Mouse (Mus musculus): ENCODE measurements around the gene Cdh4. TPM values are rescaled to one million over a fixed set of nuclear protein-coding genes. Genes with fewer than 3 reads are reported as not detected.

Gene Cdh4
- polyA plus RNA-seq, 1 experiment from 2014 or later = 63.4 TPM

GRCm38 (mm10) chr2:179698196-179698985 is 256.2 kb downstream of the Cdh4 start:
- peak; percentile 25; the same call in 1 of the 2 replicates for ATAC-seq
- Histone ChIP-seq H3K4me2 (ENCODE audit: low read length) (no peak overlapping the region), H3K9ac (ENCODE audit: low read depth, low read length) (no peak overlapping the region), H3K4me1 (ENCODE audit: control insufficient read depth, insufficient read depth, low read length) (peaks cover 11% of the 10 kb centered on the region; the same call in 1 of the 2 replicates), H3K9me3 (replicated peaks; ENCODE audit: control insufficient read depth, low read length, poor library complexity, severe bottlenecking) (no peaks in the 10 kb centered on the region), H3K27ac (ENCODE audit: low read length) (no peak overlapping the region), H3K36me3 (ENCODE audit: control insufficient read depth, insufficient read depth, low read length) (no peaks in the 10 kb centered on the region), H3K4me3 (ENCODE audit: low read depth, low read length) (no peak overlapping the region), H3K27me3 (ENCODE audit: control insufficient read depth, insufficient read depth, low read depth, low read length) (no peaks in the 10 kb centered on the region)
- WGBS = 44% methylated on average over 12 of the region's 12 CpGs

- Histone ChIP-seq H3K4me1 (ENCODE audit: control insufficient read depth, insufficient read depth, low read length) (peaks cover 7% of the 10 kb centered on the region; the same call in 1 of the 2 replicates), H3K4me3 (ENCODE audit: low read depth, low read length) (no peak overlapping the region), H3K9me3 (replicated peaks; ENCODE audit: control insufficient read depth, low read length, poor library complexity, severe bottlenecking) (no peaks in the 10 kb centered on the region), H3K9ac (ENCODE audit: low read depth, low read length) (no peak overlapping the region), H3K4me2 (ENCODE audit: low read length) (no peak overlapping the region), H3K27me3 (ENCODE audit: control insufficient read depth, insufficient read depth, low read depth, low read length) (no peaks in the 10 kb centered on the region), H3K36me3 (ENCODE audit: control insufficient read depth, insufficient read depth, low read length) (no peaks in the 10 kb centered on the region), H3K27ac (ENCODE audit: low read length) (no peak overlapping the region)
- no peak for ATAC-seq
- 86% methylated on average over 11 of the region's 11 CpGs for WGBS
These were observed 262.8 kb downstream of the Cdh4 start for GRCm38 (mm10) chr2:179705043-179705442.

GRCm38 (mm10) chr2:179705461-179705860 is 263.2 kb downstream of the Cdh4 start:
- H3K36me3 ChIP-seq (ENCODE audit: control insufficient read depth, insufficient read depth, low read length) = no peaks in the 10 kb centered on the region
- no peak overlapping the region for H3K27ac ChIP-seq (ENCODE audit: low read length)
- no peaks in the 10 kb centered on the region for H3K9me3 ChIP-seq (replicated peaks; ENCODE audit: control insufficient read depth, low read length, poor library complexity, severe bottlenecking)
- WGBS = 75% methylated on average over 7 of the region's 7 CpGs
- no peak overlapping the region for H3K4me3 ChIP-seq (ENCODE audit: low read depth, low read length)
- ATAC-seq = no peak
- H3K4me2 ChIP-seq (ENCODE audit: low read length) = no peak overlapping the region
- H3K9ac ChIP-seq (ENCODE audit: low read depth, low read length) = no peak overlapping the region
- peaks cover 7% of the 10 kb centered on the region; the same call in 1 of the 2 replicates for H3K4me1 ChIP-seq (ENCODE audit: control insufficient read depth, insufficient read depth, low read length)
- H3K27me3 ChIP-seq (ENCODE audit: control insufficient read depth, insufficient read depth, low read depth, low read length) = no peaks in the 10 kb centered on the region

GRCm38 (mm10) chr2:179706616-179707015 is 264.4 kb downstream of the Cdh4 start:
- H3K27ac ChIP-seq (ENCODE audit: low read length) = no peak overlapping the region
- H3K4me3 ChIP-seq (ENCODE audit: low read depth, low read length) = no peak overlapping the region
- no peak overlapping the region for H3K4me2 ChIP-seq (ENCODE audit: low read length)
- no peaks in the 10 kb centered on the region for H3K27me3 ChIP-seq (ENCODE audit: control insufficient read depth, insufficient read depth, low read depth, low read length)
- no peaks in the 10 kb centered on the region for H3K36me3 ChIP-seq (ENCODE audit: control insufficient read depth, insufficient read depth, low read length)
- 80% methylated on average over 3 of the region's 3 CpGs for WGBS
- no peaks in the 10 kb centered on the region for H3K9me3 ChIP-seq (replicated peaks; ENCODE audit: control insufficient read depth, low read length, poor library complexity, severe bottlenecking)
- no peak for ATAC-seq
- no peak overlapping the region for H3K9ac ChIP-seq (ENCODE audit: low read depth, low read length)
- H3K4me1 ChIP-seq (ENCODE audit: control insufficient read depth, insufficient read depth, low read length) = peaks cover 3% of the 10 kb centered on the region; the same call in 1 of the 2 replicates

GRCm38 (mm10) chr2:179709111-179709510 is 266.9 kb downstream of the Cdh4 start:
- Histone ChIP-seq H3K4me1 (ENCODE audit: control insufficient read depth, insufficient read depth, low read length) (peaks cover 12% of the 10 kb centered on the region), H3K9me3 (replicated peaks; ENCODE audit: control insufficient read depth, low read length, poor library complexity, severe bottlenecking) (no peaks in the 10 kb centered on the region), H3K27me3 (ENCODE audit: control insufficient read depth, insufficient read depth, low read depth, low read length) (no peaks in the 10 kb centered on the region), H3K4me3 (ENCODE audit: low read depth, low read length) (no peak overlapping the region), H3K36me3 (ENCODE audit: control insufficient read depth, insufficient read depth, low read length) (no peaks in the 10 kb centered on the region), H3K4me2 (ENCODE audit: low read length) (no peak overlapping the region), H3K9ac (ENCODE audit: low read depth, low read length) (no peak overlapping the region), H3K27ac (ENCODE audit: low read length) (no peak overlapping the region)
- 87% methylated on average over 2 of the region's 2 CpGs for WGBS
- no peak for ATAC-seq

- H3K4me2 ChIP-seq (ENCODE audit: low read length) = no peak overlapping the region
- H3K4me3 ChIP-seq (ENCODE audit: low read depth, low read length) = no peak overlapping the region
- no peaks in the 10 kb centered on the region for H3K27me3 ChIP-seq (ENCODE audit: control insufficient read depth, insufficient read depth, low read depth, low read length)
- H3K36me3 ChIP-seq (ENCODE audit: control insufficient read depth, insufficient read depth, low read length) = no peaks in the 10 kb centered on the region
- 35% methylated on average over 7 of the region's 7 CpGs for WGBS
- H3K27ac ChIP-seq (ENCODE audit: low read length) = no peak overlapping the region
- H3K4me1 ChIP-seq (ENCODE audit: control insufficient read depth, insufficient read depth, low read length) = peaks cover 12% of the 10 kb centered on the region
- H3K9me3 ChIP-seq (replicated peaks; ENCODE audit: control insufficient read depth, low read length, poor library complexity, severe bottlenecking) = no peaks in the 10 kb centered on the region
- ATAC-seq = peak; percentile 34; the same call in 1 of the 2 replicates
- H3K9ac ChIP-seq (ENCODE audit: low read depth, low read length) = no peak overlapping the region
These were observed 270.5 kb downstream of the Cdh4 start for GRCm38 (mm10) chr2:179712690-179713089.

GRCm38 (mm10) chr2:179713326-179713725 is 271.1 kb downstream of the Cdh4 start:
- 86% methylated on average over 4 of the region's 4 CpGs for WGBS
- no peaks in the 10 kb centered on the region for H3K36me3 ChIP-seq (ENCODE audit: control insufficient read depth, insufficient read depth, low read length)
- ATAC-seq = no peak; the same call in 1 of the 2 replicates
- H3K4me2 ChIP-seq (ENCODE audit: low read length) = no peak overlapping the region
- no peak overlapping the region for H3K4me3 ChIP-seq (ENCODE audit: low read depth, low read length)
- H3K9ac ChIP-seq (ENCODE audit: low read depth, low read length) = no peak overlapping the region
- H3K4me1 ChIP-seq (ENCODE audit: control insufficient read depth, insufficient read depth, low read length) = peaks cover 12% of the 10 kb centered on the region
- H3K9me3 ChIP-seq (replicated peaks; ENCODE audit: control insufficient read depth, low read length, poor library complexity, severe bottlenecking) = no peaks in the 10 kb centered on the region
- no peak overlapping the region for H3K27ac ChIP-seq (ENCODE audit: low read length)
- H3K27me3 ChIP-seq (ENCODE audit: control insufficient read depth, insufficient read depth, low read depth, low read length) = no peaks in the 10 kb centered on the region

- no peak for ATAC-seq
- H3K9ac ChIP-seq (ENCODE audit: low read depth, low read length) = no peak overlapping the region
- no peaks in the 10 kb centered on the region for H3K27me3 ChIP-seq (ENCODE audit: control insufficient read depth, insufficient read depth, low read depth, low read length)
- H3K4me2 ChIP-seq (ENCODE audit: low read length) = no peak overlapping the region
- no peak overlapping the region for H3K4me3 ChIP-seq (ENCODE audit: low read depth, low read length)
- H3K27ac ChIP-seq (ENCODE audit: low read length) = no peak overlapping the region
- no peaks in the 10 kb centered on the region for H3K9me3 ChIP-seq (replicated peaks; ENCODE audit: control insufficient read depth, low read length, poor library complexity, severe bottlenecking)
- H3K36me3 ChIP-seq (ENCODE audit: control insufficient read depth, insufficient read depth, low read length) = no peaks in the 10 kb centered on the region
- H3K4me1 ChIP-seq (ENCODE audit: control insufficient read depth, insufficient read depth, low read length) = peaks cover 12% of the 10 kb centered on the region
- WGBS = 74% methylated on average over 3 of the region's 3 CpGs
These were observed 271.9 kb downstream of the Cdh4 start for GRCm38 (mm10) chr2:179714145-179714544.

- H3K27me3 ChIP-seq (ENCODE audit: control insufficient read depth, insufficient read depth, low read depth, low read length) = no peaks in the 10 kb centered on the region
- no peak overlapping the region for H3K4me3 ChIP-seq (ENCODE audit: low read depth, low read length)
- WGBS = 100% methylated on average over 1 of the region's 1 CpGs
- H3K36me3 ChIP-seq (ENCODE audit: control insufficient read depth, insufficient read depth, low read length) = no peaks in the 10 kb centered on the region
- H3K9me3 ChIP-seq (replicated peaks; ENCODE audit: control insufficient read depth, low read length, poor library complexity, severe bottlenecking) = no peaks in the 10 kb centered on the region
- ATAC-seq = no peak
- H3K4me2 ChIP-seq (ENCODE audit: low read length) = no peak overlapping the region
- no peak overlapping the region for H3K27ac ChIP-seq (ENCODE audit: low read length)
- H3K4me1 ChIP-seq (ENCODE audit: control insufficient read depth, insufficient read depth, low read length) = peaks cover 9% of the 10 kb centered on the region
- no peak overlapping the region for H3K9ac ChIP-seq (ENCODE audit: low read depth, low read length)
These were observed 273.1 kb downstream of the Cdh4 start for GRCm38 (mm10) chr2:179715375-179715774.
